Mouse (Mus musculus) adrenal gland, adult (tissue): ENCODE measurements around the gene Mapt.
A peak's percentile ranks its signal among the peaks of the same experiment; 100 is the strongest.
"Not testable (repeated sequence)": the region's sequence is repeated elsewhere in the genome, so short reads cannot be mapped to it uniquely, and the experiment has no call there.

ENCODE experiments used
- DNase-seq, 2 experiments: peaks; one replicate each; pipeline ENCODE4 v3.0.0; 2022 to 2023; ENCODE audit warnings: low spot score in 1 of 2; ENCODE audit not compliant: inconsistent age in 2 of 2

Mapt gene

GRCm38 (mm10) chr11:104233101-104233500, 1.9 kb downstream of the Mapt start:
- DNase-seq: no peak

- DNase-seq: peak in 1 of 2 experiments; percentile 57
These were observed 2.5 kb downstream of the Mapt start for GRCm38 (mm10) chr11:104233574-104234206.

DNA sequence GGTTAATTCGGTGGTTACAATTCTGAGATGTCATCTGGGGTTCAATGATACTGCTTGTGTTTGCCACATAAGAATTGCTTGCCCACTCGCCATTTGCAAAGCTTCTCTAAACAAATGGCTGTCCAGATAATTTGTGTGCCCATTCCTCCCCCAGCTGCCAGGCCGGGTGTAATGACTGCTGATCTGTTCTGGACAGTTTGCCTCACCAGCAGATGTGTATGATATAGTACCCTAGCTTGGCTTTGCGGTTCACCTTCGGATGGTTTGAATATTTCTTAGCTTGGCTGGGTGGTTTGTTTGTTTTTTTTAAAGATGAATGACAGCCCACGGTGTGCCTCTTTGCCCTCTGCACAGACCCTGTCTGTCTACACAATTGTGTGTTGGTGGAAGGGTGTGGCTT, 3.5 kb downstream of the Mapt start:
- DNase-seq: peak in 1 of 2 experiments; percentile 47

GRCm38 (mm10) chr11:104235881-104236280, 4.7 kb downstream of the Mapt start:
- peak in 1 of 2 experiments; percentile 28 for DNase-seq

GRCm38 (mm10) chr11:104237226-104237625, 6.0 kb downstream of the Mapt start:
- peak; percentile 45 to 84 for DNase-seq

GRCm38 (mm10) chr11:104237958-104238747, 7.0 kb downstream of the Mapt start:
- peak in 1 of 2 experiments; percentile 70 for DNase-seq

- not testable (repeated sequence) for DNase-seq
These were observed 14.3 kb downstream of the Mapt start for GRCm38 (mm10) chr11:104245478-104245877.

- peak in 1 of 2 experiments; percentile 69 for DNase-seq
These were observed 15.0 kb downstream of the Mapt start for GRCm38 (mm10) chr11:104246171-104246694.

DNA sequence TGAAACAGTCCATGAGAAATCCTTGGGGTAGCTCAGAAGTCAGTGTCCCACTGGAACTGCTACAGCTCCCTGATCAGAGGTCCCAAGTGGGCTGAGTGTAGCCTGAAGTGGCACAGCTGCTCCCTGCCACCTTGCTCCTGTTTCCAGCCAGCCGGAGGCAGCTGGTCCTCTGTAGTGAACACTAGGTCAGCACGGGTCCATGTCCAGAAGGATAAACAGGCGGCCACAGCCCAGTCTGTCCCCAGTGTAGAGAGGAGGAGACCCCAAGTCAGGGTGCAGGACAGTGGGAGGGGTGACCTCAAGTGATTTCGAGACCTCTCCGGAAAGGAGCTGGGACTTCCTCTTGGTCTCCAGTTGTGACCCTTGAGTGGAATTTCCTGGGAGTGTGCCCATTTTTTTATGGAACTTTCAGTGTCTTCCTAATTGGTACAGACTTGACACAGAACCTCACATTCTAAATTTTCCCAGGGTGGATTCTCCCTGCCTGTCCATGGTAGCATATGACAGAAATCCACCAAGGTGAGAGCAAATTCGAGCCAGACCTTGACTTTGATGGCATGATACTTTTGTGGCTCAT, 16.0 kb downstream of the Mapt start:
- DNase-seq: peak; percentile 41 to 67

DNA sequence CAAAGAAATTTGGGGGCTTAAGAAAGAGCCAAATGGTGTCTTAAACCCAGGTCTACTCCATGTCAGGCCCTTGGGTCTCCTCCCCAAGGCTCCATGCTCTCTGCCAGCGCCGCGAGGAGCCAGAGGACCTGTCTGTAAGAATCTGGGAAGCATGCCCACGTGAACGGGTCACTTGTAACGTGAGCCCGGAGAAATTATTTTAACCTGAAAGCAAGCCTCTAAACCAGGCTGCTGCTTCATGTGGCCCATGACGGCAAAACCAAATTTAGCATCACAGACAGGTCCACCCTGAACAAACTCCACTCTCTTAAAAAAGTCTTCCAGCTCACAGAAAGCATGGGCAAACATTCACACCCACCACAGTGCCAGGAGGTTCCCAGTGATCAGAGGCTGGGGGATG, 18.2 kb downstream of the Mapt start:
- no peak for DNase-seq

- DNase-seq: no peak
These were observed 19.9 kb downstream of the Mapt start for GRCm38 (mm10) chr11:104251121-104251520.

- no peak for DNase-seq
These were observed 20.9 kb downstream of the Mapt start for GRCm38 (mm10) chr11:104252094-104252493.

- no peak for DNase-seq
These were observed 23.3 kb downstream of the Mapt start for GRCm38 (mm10) chr11:104254408-104255039.

- DNase-seq: peak in 1 of 2 experiments; percentile 72
These were observed 25.0 kb downstream of the Mapt start for GRCm38 (mm10) chr11:104256179-104256578.

DNA sequence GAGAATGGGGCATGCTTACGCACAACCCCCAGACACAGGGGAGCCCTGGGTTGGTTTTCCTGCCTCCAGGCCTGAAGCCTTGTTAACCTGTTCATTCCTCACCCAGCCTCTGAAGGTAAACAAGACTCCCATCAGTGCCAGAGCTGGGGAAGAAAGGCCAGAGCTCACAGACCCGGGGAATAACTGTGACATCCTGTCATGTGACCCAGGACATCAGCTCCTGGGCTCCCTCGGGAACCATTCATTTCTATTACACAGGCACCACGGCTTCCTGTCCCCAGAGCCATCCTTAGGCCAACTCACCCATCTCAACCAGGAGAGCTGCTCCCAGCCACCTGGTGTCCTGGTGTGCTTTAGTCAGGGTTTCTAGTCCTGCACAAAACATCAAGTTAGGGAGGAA, 27.8 kb downstream of the Mapt start:
- no peak for DNase-seq

DNA sequence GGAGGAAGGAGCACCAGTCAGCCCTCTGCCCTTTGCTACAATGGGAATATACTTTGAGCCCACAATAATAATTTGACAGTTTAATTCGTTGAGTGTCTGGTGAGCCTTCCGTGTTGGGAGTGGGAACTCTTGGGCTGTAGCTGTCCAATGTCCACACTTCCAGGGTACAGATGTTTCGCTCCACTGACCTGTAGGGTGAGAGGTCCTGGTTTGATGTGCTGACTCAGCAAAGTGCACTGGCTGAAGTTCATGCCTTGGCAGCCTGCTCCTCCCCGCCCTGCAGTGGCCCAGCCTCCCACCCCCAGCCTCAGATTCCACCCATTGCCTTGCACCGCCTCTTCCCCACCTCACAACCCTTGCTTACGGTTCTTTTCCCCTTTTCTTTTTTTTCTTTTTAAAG, 33.5 kb downstream of the Mapt start:
- DNase-seq: no peak

- DNase-seq: peak; percentile 58 to 79
These were observed 34.5 kb downstream of the Mapt start for GRCm38 (mm10) chr11:104265669-104266068.

GRCm38 (mm10) chr11:104267380-104267779, 36.2 kb downstream of the Mapt start:
- DNase-seq: peak; percentile 75 to 91

GRCm38 (mm10) chr11:104269385-104269822, 38.2 kb downstream of the Mapt start:
- peak; percentile 92 to 96 for DNase-seq

- peak in 1 of 2 experiments; percentile 60 for DNase-seq
These were observed 39.3 kb downstream of the Mapt start for GRCm38 (mm10) chr11:104270452-104270851.

DNA sequence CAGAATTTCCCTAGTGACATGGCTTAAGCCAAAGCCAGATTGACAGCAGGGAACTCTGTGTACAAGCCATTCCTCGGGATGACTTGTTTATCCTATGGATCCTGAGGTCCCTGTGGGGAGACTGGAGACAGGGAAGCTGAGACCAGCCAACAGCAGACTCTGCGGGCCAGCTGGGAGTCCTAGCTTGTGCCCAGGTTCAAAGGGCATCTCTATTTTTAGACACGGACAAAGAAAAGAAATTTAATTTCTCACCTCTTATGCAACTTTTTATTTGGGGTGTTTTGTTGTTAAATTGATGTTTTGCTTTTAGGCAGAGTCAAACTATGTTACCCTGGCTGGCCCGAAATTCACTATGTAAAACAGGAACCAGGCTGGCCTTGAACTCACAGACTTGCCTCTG, 39.7 kb downstream of the Mapt start:
- peak in 1 of 2 experiments; percentile 78 for DNase-seq
